Mouse (Mus musculus): ENCODE measurements around the gene Far1.

DNA sequence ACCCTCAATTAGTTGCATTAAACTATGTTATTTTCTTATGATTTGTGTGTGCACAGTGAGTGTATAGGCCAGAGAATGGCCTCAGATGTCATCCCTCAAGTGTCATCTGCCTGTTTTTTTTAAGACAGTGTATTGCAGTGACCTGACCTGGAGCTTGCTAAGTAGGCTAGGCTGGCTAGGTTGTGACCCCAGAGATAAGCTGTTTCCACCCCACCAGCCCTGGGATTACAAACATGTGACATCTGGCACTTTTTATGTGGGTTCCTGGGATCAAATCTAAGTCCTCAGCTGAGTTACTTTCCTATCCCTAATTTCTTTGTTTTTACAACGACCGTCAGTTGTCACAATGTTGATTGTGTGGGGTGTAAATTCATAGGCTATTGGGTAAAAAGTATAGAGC lies 17.8 kb upstream of the Far1 start:
- TF ChIP-seq CTCF (IDR thresholded peaks at IDR 0.05; ENCODE audit: low read depth) (no peak), EP300 (IDR thresholded peaks at IDR 0.05; ENCODE audit: low read depth) (no peak)
